Mouse (Mus musculus) forebrain, postnatal 0 days (tissue): ENCODE results near the gene Nrarp. TPM values are rescaled to one million over a fixed set of nuclear protein-coding genes. Genes with fewer than 3 reads are reported as not detected.
A peak's percentile ranks its signal among the peaks of the same experiment; 100 is the strongest.

Experiments
- ATAC-seq: fragments of 200-750 bp; cut with Nextera tagmentation; 2 replicates; pipeline ENCODE4 v1.8.0; 2017; ENCODE audit warnings: mild to moderate bottlenecking, moderate library complexity
- DNase-seq: peaks from one replicate; pipeline ENCODE4 v3.0.0-alpha.2; 2015
- H3K27ac ChIP-seq: fragments of 300-500 bp; sonication (generic); 2 replicates; pipeline ENCODE4 v1.5.1; 2014; ENCODE audit warnings: low read depth, mild to moderate bottlenecking, antibody characterized with exemption, low read length, moderate library complexity, mixed read lengths
- H3K27me3 ChIP-seq: fragments of 300-500 bp; sonication (generic); 2 replicates; pipeline ENCODE4 v1.6.1; 2014; ENCODE audit warnings: mild to moderate bottlenecking, low read length, mixed read lengths; ENCODE audit not compliant: insufficient read depth
- H3K36me3 ChIP-seq: fragments of 300-500 bp; sonication (generic); 2 replicates; pipeline ENCODE4 v1.6.1; 2014; ENCODE audit warnings: mild to moderate bottlenecking, moderate library complexity; ENCODE audit not compliant: insufficient read depth
- H3K4me1 ChIP-seq: fragments of 300-500 bp; sonication (generic); 2 replicates; pipeline ENCODE4 v1.6.1; 2014; ENCODE audit warnings: antibody characterized with exemption; ENCODE audit not compliant: insufficient read depth
- H3K4me2 ChIP-seq: fragments of 300-500 bp; sonication (generic); 2 replicates; pipeline ENCODE4 v1.6.1; 2014; ENCODE audit warnings: low read depth, mild to moderate bottlenecking, moderate library complexity
- H3K4me3 ChIP-seq: fragments of 300-500 bp; sonication (generic); 2 replicates; pipeline ENCODE4 v1.5.1; 2014; ENCODE audit warnings: low read depth, low read length, mixed read lengths
- H3K9ac ChIP-seq: fragments of 300-500 bp; sonication (generic); 2 replicates; pipeline ENCODE4 v1.6.1; 2014; ENCODE audit warnings: mild to moderate bottlenecking
- H3K9me3 ChIP-seq: fragments of 300-500 bp; sonication (generic); 2 replicates; pipeline ENCODE4 v1.6.1; 2016; ENCODE audit warnings: low read length
- CTCF ChIP-seq: sonication (generic); IDR thresholded peaks from 2 replicates; pipeline ENCODE4 v1.5.1; 2016; ENCODE audit warnings: antibody characterized with exemption, control low read depth, low read depth
- WGBS: fragments of 180-500 bp; shearing (Covaris S2); extraction: QIAGEN DNeasy Blood & Tissue Kit; methylation state at CpG from one replicate; pipeline ENCODE4 v1.1.7; 2014; 5-methylcytosine and 5-hydroxymethylcytosine counted together
- polyA plus RNA-seq: library from polyadenylated mRNA; unstranded; fragments of >200 nt; fragmentation: Nextera tagmentation; extraction: Ambion mirVana; gene quantifications from 2 replicates; pipeline ENCODE4 v1.2.1, GENCODE M21; 2015
- total RNA-seq: library from RNA; depleted of rRNA; stranded (reverse); fragments of >200 nt; gene quantifications from 2 replicates; pipeline ENCODE4 v1.2.3, GENCODE M21; 2014

The Nrarp gene
- total and polyA plus RNA-seq, 2 experiments from 2014 or later, result 17.8 to 40.0 TPM

GRCm38 (mm10) chr2:25221331-25221772 is 40.8 kb downstream of the Nrarp start:
- H3K36me3 ChIP-seq, result no peaks in the 10 kb centered on the region
- H3K27me3 ChIP-seq, result no peaks in the 10 kb centered on the region
- no peak overlapping the region for H3K4me2 ChIP-seq
- ATAC-seq, result no peak
- TF ChIP-seq CTCF, result no peak
- no peak overlapping the region for H3K9ac ChIP-seq
- H3K4me1 ChIP-seq, result 0 out of 2 replicates have a peak, but pooled peaks cover 11% of the 10 kb centered on the region
- DNase-seq, result no peak
- H3K4me3 ChIP-seq, result no peak overlapping the region
- no peaks in the 10 kb centered on the region for H3K9me3 ChIP-seq
- no peak overlapping the region for H3K27ac ChIP-seq
- WGBS, result 73% methylated on average over 5 of the region's 5 CpGs

GRCm38 (mm10) chr2:25223681-25224491 is 43.3 kb downstream of the Nrarp start:
- Histone ChIP-seq H3K27ac (peak overlapping the region; percentile 92), H3K4me2 (peak overlapping the region; percentile 78), H3K4me3 (peak overlapping the region; percentile 88), H3K27me3 (no peaks in the 10 kb centered on the region), H3K36me3 (no peaks in the 10 kb centered on the region), H3K4me1 (peaks cover 15% of the 10 kb centered on the region; the same call in 1 of the 2 replicates), H3K9me3 (no peaks in the 10 kb centered on the region), H3K9ac (peak overlapping the region; percentile 86)
- ATAC-seq, result peak; percentile 7
- TF ChIP-seq CTCF, result no peak
- no peak for DNase-seq
- WGBS, result 3% methylated on average over 53 of the region's 53 CpGs

- DNase-seq (no peak), ATAC-seq (no peak)
- Histone ChIP-seq H3K9me3 (no peaks in the 10 kb centered on the region), H3K9ac (peak within 1 kb of the TSS; percentile 86), H3K27me3 (no peaks in the 10 kb centered on the region), H3K27ac (peak within 1 kb of the TSS; percentile 96), H3K4me2 (peak within 1 kb of the TSS; percentile 78), H3K4me3 (peak within 1 kb of the TSS; percentile 88), H3K4me1 (peaks cover 18% of the 10 kb centered on the region; the same call in 1 of the 2 replicates), H3K36me3 (no peaks in the 10 kb centered on the region)
- peak; percentile 60 for TF ChIP-seq CTCF
- WGBS, result 3% methylated on average over 17 of the region's 17 CpGs
Measured at GRCm38 (mm10) chr2:25224492-25224765, 43.9 kb downstream of the Nrarp start, which contains the start of gene Tubb4b. Tubb4b (minus strand) TSS chr2:25224702.

- 0 out of 2 replicates have a peak, but pooled peaks have one; percentile 11 for TF ChIP-seq CTCF
- peak overlapping the region; percentile 58 for H3K4me2 ChIP-seq
- H3K27ac ChIP-seq, result peak overlapping the region; percentile 96
- DNase-seq (peak; percentile 100), ATAC-seq (peak; percentile 96)
- H3K36me3 ChIP-seq, result no peaks in the 10 kb centered on the region
- 2% methylated on average over 41 of the region's 41 CpGs for WGBS
- H3K9ac ChIP-seq, result peak overlapping the region; percentile 63
- no peaks in the 10 kb centered on the region for H3K27me3 ChIP-seq
- peaks cover 18% of the 10 kb centered on the region; the same call in 1 of the 2 replicates for H3K4me1 ChIP-seq
- no peaks in the 10 kb centered on the region for H3K9me3 ChIP-seq
- peak overlapping the region; percentile 88 for H3K4me3 ChIP-seq
Measured at GRCm38 (mm10) chr2:25224766-25225752, 44.5 kb downstream of the Nrarp start.

GRCm38 (mm10) chr2:25225811-25226379 is 45.3 kb downstream of the Nrarp start:
- H3K4me1 ChIP-seq, result peaks cover 18% of the 10 kb centered on the region; the same call in 1 of the 2 replicates
- DNase-seq (no peak), ATAC-seq (no peak)
- H3K4me2 ChIP-seq, result peak overlapping the region; percentile 58; the same call in 1 of the 2 replicates
- H3K36me3 ChIP-seq, result no peaks in the 10 kb centered on the region
- no peaks in the 10 kb centered on the region for H3K27me3 ChIP-seq
- TF ChIP-seq CTCF, result no peak
- no peak overlapping the region for H3K4me3 ChIP-seq
- H3K27ac ChIP-seq, result peak overlapping the region; percentile 96
- H3K9me3 ChIP-seq, result no peaks in the 10 kb centered on the region
- no peak overlapping the region for H3K9ac ChIP-seq
- WGBS, result 73% methylated on average over 8 of the region's 8 CpGs

GRCm38 (mm10) chr2:25226864-25227263 is 46.3 kb downstream of the Nrarp start:
- no peaks in the 10 kb centered on the region for H3K36me3 ChIP-seq
- 83% methylated on average over 5 of the region's 5 CpGs for WGBS
- peaks cover 18% of the 10 kb centered on the region; the same call in 1 of the 2 replicates for H3K4me1 ChIP-seq
- H3K9ac ChIP-seq, result no peak overlapping the region
- H3K27ac ChIP-seq, result no peak overlapping the region; the same call in 1 of the 2 replicates
- no peaks in the 10 kb centered on the region for H3K27me3 ChIP-seq
- DNase-seq (no peak), ATAC-seq (no peak)
- no peaks in the 10 kb centered on the region for H3K9me3 ChIP-seq
- TF ChIP-seq CTCF, result no peak
- H3K4me2 ChIP-seq, result no peak overlapping the region
- H3K4me3 ChIP-seq, result no peak overlapping the region
